Mouse (Mus musculus) layer of hippocampus, postnatal 14 days (tissue): ENCODE measurements around the gene Mgrn1. TPM values are rescaled to one million over a fixed set of nuclear protein-coding genes. Genes with fewer than 3 reads are reported as not detected.

Experiments
- DNase-seq, 2 experiments: peaks; one replicate each; pipeline ENCODE4 v3.0.0; 2021 to 2022; ENCODE audit warnings: low spot score in 2 of 2, mixed read lengths in 1 of 2
- total RNA-seq, 2 experiments: library from RNA; stranded (reverse); gene quantifications; 2 replicates each; pipeline ENCODE4 v1.2.3; 2021

Mgrn1 gene
- total RNA-seq, 2 experiments from 2014 or later = 190 to 194 TPM

DNA sequence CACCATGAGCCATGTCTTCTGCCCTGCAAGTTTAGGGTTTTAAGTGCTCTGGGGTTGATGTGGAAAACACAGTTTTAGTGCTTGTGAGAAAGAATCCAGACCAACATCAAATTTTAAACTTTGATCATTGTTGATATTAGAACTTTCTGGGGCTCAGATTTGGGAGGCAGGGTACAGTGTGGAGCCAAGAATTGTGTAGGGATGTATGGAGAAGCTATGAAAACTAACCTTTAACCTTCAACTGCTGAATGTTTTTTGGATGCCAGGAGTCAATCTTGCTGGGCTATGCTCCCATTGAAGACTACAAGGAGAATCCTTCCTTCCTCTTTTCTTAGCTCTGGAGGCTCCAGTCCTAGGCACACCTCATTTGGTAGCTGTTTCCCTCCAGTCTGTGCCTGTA, 20.5 kb downstream of the Mgrn1 start:
- no peak for DNase-seq

DNA sequence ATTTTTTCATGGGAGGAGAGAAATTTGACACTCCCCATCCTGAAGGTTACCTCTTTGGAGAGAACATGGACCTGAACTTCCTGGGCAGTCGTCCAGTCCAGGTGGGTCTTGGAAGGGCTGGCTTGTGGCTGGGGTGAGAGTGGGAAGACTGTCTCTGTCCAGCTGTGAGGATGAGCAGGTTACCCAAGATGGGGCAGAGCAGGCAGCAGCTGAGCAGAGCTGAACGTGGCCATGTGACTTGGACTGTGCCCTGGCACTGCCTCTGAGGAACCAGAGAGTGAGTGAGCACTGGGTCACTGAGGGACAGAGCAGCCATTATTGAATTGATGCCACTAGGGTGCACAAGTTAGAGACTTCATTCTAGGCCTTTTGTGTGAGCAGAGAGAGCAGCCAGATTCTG, 21.3 kb downstream of the Mgrn1 start:
- no peak for DNase-seq

DNA sequence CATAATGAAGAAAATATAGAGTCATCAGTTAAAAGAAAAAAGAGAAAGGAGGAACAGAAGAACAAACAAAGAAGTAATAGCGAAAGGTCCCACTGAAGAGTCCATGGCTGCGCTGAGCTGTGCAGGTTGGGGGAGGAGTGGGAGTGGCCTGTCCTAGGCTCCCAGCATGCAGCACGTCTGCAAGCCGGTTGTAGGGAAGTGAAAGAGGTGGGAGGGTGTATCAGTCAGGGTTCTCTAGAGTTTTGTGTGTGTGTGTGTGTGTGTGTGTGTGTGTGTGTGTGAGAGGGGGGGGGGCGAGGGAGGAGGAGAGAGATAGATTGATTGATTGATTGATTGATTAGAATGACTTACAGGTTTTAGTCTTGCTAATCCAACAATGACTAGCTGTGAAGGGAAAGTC, 21.9 kb downstream of the Mgrn1 start:
- no peak for DNase-seq

DNA sequence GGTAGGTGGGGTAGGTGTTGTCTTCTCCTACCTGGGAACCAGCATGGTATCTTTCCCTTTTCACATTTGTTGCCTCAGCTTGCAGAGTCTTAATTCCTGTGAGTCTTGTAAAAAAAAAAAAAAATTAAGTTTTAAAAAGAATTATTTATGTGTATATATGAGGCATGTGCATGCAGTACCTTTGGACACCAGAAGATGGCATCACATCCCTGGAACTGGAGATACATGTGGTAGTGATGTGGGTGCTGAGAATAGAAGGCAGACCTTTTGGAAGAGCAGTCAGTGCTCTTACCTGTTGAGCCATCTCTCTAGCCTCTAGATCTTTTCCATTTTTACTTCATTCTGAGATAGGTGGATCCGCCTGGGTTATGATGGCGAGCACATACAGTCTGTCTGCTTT, 23.7 kb downstream of the Mgrn1 start:
- no peak for DNase-seq

DNA sequence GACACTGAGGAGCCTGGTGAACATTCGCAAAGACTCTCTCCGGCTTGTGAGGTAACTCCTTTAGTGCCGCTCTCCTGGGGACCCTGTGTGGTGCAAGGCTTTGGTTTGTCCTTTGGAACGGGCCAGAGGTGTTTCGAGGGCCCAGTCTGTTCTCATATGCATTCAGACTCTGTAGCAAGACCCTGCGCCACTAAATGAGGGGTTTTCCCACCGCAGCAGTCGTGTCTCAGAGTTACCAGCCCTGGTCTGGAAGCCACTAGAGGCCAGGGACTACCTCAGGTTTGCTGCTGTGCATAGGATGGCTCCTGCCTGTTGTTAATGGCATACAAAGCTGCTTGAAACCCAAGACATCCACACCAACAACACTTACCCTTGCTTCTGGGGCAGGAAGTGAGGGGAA, 24.7 kb downstream of the Mgrn1 start:
- no peak for DNase-seq

DNA sequence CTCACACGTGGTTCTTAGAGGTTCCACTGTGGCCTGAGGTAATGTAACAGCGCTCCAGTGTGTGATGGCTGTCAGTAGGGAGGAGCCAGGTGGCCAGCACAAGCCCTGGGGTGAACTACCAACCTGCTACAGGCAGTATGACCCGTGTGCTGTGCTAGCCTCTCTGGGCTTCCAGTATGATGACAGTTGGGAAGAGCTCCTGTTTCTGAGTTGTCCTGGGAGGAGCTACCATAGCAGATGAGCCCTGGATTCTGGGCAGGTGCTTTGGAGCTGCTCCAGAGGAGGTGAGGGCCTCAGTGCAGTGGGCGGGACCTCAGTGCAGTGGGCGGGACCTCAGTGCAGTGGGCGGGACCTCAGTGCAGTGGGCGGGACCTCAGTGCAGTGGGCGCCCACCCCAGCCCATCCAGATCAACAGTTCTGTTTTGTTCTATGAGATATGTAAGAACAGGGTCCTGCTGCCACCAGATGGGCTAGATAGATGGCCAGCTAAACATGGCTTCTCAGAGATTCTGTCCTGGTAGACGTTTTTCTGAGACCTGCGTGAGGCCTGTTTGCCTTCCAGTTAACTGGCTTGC, 26.1 kb downstream of the Mgrn1 start:
- DNase-seq = no peak

DNA sequence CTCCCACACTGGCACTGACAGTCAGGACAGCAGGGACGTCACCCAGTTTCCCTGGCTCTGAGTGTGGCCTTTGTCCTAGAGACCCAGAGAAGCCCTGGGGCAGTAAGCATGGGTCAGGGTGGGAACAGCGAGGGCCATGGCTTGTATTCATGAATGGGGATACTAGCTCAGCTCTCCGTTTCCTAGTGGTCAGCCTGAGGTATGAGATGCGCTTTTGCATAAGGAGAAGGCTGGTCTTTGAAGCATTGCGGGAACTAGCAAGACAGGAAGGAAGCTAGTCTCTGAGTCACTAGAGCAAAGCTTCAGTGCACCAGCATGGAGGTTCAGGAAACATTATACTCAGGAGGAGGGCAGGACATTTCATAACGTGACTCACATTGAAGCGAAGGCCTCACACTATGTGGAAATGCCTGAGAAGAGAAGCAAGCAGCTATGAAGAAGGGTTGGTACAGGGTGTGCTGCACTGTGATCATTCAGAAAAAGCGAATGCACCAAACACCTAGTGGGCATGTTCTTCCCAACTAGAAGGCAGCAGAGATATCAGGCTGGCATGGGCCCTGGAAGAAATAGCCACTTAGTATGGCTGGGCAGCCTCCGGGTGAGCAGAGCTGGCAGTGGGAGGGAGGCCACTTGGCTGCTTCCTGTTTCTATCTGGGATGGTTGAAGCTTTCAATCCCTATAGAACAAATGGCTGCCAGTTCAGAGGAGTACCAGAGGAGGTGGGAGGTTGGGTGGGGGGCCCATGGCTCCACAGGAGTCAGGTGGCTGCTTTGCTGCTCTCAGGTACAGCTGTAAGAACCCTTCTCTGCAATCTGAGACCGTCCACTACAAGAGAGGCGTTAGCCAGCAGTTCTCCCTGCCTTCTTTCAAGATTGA, 27.1 kb downstream of the Mgrn1 start:
- no peak for DNase-seq

DNA sequence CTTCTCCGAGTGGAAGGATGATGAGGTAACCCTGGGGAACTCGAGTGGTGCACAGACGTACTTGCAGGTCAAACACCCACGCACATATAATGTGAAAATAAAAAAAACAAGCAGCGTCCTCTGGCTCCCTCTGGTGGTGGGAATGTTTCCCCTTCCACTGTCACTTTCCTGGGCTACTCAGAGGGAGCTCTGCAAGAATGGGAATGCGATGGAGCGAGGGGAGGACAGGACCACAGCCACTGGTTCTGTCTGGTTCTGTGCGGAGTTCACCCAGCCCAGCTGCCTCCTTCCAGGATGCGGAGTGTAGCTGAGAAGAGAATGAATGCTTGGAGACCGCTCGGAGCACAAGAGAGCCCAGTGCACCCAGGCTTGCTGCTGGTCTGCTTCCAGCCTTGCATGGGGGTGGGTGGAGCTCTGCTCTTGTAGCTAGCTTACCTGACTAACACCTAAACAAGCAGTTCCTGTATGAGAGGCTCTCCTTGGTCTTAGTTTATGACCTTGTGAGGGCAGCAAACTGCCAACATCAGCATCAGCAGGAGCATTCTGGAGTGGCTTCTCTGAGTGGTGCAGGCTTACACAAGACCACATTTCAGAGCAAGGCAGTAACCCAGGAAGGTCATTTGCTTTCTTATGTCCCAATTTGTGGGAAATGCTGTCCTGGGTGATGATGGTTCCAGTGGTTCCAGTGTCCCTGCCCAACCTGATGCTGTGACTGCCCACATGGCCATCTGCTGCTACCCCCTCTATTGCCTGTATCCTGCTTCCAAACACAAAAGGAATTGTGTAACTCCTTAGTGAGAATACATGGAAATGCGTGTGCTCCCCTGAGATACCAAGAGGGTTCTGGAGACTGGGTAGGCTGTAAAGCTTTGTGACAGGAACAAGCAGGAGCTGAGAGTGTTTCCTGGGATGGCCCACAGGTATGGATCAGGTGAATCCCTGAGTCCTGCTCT, 28.0 kb downstream of the Mgrn1 start:
- peak; percentile 88 for DNase-seq

DNA sequence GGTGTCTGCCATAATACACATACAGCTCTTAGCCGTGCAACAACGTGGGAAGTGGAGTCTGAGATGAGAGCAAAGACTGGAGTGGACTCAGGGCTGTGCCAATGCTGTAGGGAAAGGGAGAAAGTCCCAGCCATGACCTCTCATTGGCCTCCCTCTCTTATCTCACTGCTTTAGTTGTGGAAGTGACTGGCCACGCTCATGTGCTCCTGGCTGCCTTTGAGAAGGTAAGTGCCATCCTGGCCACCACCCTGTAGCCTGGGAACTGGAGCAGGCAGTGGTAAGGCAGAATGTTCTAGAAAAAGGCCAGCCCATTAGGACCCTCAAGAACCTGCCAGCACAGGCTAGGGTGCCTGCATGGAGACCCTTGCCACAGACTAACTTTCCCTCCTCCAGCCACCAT, 29.9 kb downstream of the Mgrn1 start:
- no peak for DNase-seq

DNA sequence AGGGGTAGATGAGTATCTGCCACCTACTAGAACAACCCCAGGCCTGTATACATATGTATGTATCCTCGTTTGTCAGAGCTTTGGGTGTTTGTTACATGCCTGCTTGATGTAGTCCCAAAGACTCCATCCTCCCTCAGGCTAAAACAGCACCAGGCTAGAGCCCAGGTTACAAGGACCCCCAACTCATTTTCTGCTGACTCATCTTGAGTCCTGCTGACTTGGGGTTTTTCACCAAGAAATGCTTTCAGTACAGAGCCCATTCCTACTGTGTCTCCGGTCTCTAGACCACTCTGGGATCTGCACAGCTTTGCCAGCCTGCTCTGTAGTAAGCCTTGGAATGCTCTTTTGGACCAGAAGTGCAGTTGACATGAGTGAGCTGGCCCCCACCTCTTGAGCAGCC, 30.6 kb downstream of the Mgrn1 start:
- no peak for DNase-seq

DNA sequence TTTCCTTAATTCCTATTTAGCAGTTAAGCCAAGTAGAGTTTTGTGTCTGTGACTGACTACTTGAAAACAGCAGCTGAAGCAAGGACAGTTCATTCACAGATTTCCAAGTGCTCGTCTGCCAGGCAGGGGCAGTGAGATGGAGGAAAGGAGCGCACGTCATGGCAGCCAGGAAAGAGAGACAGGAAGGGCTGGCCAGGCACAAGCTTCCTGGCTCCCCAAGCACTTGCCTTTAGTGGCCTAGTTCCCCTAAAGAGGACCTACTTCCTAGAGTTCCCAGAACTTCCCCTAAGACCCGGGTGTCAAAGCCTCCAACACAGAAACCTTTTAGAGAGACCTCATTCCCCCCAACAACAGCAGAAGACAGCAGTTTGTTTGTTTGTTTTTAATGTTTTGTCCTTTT, 34.5 kb downstream of the Mgrn1 start:
- DNase-seq = no peak

DNA sequence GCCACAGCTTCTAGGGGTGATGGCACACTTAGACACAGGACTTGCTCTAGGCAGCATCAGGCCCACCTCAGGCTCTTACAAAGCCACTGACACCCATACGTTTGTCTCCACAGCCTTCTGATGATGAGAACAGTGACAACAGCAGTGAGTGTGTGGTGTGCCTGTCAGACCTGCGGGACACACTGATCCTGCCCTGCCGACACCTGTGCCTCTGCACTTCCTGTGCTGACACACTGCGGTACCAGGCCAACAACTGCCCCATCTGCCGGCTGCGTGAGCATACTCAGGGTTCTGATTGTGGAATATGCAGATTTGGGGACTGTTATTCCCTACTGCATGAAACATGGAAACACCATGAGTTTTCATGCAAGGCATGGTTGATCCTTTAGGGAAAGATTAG, 36.4 kb downstream of the Mgrn1 start:
- DNase-seq = no peak

DNA sequence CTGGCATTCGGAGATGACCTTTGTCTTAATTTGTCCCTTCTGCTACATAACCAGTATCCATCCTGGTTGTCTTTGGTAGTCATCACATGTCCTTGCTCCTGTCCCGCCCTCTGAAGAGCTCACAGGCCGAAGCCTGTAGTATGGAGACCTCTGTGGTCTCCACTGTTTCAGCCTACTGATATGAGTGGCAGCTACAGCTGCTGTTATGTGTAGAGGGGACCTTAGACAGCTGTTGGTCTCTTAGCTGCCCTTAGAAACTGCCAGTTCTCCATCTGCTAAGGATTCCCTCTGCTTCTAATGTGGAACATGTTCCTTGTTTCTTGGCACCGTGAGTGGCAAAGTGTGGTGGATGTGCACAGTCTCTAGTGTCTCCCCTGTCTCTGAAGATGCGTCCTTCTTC, 37.9 kb downstream of the Mgrn1 start:
- DNase-seq = no peak

DNA sequence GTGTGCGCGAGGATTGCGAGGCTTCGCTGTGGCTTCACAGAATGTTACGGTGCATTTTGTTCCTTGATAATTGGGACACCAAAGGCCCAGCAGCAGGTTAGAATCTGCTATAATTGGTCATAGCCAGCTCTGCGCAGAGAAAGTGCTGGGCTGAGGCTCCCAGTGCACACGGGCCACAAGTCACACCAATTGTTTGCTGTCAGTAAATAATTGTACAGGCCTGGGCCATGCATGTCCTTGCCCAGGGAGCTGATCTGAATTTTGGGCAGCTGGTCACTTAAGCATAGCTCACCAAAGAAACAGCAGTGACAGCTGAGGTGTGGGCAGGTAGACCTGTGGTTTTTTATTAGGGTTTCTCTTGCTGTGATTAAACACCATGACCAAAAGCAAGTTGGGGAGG, 41.9 kb downstream of the Mgrn1 start:
- no peak for DNase-seq

DNA sequence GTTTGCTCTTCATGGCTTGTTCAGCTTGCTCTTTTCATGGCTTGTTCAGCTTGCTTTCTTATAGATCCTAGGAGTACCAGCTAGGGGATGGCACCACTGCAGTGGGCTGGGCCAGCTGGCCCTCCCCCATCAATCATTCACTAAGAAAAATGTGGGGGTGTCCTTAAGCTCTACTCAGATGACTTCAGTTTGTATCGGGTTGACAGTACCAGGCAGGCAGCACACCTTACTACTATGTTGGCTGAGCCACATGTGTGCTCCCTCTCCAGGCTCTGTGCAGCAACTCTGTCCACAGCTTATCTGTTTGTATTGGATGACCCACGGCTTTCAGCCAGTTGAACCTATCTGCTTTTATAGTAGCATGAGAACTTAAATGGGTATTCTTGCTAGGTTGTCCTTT, 42.4 kb downstream of the Mgrn1 start:
- DNase-seq = no peak

DNA sequence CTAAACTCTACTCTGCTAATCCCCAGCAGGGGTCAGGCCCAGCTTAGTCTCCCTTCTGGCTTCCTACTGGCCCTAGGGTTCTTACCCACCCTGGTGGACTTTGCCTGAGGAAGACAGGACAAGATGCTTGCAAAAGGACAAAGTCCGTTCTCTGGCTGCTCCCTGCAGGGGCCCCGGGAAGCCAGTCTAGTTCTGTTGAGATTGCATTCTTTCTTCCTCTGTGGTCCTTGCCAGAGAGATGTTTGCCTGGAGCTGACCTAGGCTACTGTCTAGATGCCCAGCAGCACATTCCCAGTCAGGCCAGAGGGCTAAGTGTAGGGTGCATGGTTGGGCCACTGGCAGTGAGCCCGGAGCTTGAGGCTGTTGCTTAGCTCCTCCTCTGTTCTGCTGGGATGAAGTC, 46.4 kb downstream of the Mgrn1 start:
- no peak for DNase-seq

DNA sequence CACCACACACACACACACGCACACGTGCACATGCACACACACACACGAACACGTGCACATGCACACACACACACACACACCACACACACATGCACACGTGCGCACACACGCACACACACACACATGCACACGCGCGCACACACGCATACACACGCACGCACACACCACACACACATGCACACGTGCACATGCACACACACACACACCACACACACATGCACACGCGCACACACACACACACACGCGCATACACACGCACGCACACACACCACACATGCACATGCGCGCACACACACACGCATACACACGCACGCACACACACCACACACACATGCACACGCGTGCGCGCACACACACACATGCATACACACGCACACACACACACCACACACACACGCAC, 49.4 kb downstream of the Mgrn1 start:
- no peak for DNase-seq

DNA sequence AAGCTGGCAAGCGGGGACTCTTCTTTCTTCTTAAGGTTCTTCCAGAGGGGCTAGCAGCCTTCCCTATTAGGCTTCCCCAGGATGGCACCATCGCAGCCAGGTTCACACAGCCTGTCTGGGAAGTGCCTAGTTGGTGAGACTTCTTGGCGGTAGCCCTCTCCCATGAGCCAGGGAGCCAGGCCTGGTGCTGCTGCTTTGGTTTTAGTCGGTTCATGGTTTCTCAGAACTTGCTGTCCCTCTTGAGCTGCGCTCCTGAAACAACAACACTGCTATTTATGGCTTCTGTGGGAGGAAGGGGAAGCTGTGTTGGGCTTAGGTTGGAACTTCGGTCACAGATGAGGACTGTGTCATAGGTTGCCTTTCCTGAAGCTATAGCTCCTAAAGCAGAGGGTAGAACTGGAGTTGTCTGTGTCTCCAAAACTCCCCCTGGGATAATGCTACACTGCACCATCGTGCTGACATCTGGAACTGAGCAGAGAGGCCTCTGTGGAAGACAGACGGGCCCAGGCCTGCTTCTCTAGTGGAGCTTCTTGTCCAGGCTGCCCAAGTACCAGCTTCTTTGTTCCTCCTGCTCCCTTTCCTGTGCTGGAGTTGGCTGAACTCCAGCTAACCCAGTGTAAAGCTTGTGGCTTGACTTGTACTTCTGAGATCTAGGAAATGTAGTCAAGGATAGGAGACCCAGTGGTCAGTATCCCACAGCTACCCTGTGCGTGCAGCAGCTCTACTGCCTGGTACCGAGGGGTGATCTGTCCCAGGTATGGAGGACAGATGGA, 50.1 kb downstream of the Mgrn1 start:
- no peak for DNase-seq

DNA sequence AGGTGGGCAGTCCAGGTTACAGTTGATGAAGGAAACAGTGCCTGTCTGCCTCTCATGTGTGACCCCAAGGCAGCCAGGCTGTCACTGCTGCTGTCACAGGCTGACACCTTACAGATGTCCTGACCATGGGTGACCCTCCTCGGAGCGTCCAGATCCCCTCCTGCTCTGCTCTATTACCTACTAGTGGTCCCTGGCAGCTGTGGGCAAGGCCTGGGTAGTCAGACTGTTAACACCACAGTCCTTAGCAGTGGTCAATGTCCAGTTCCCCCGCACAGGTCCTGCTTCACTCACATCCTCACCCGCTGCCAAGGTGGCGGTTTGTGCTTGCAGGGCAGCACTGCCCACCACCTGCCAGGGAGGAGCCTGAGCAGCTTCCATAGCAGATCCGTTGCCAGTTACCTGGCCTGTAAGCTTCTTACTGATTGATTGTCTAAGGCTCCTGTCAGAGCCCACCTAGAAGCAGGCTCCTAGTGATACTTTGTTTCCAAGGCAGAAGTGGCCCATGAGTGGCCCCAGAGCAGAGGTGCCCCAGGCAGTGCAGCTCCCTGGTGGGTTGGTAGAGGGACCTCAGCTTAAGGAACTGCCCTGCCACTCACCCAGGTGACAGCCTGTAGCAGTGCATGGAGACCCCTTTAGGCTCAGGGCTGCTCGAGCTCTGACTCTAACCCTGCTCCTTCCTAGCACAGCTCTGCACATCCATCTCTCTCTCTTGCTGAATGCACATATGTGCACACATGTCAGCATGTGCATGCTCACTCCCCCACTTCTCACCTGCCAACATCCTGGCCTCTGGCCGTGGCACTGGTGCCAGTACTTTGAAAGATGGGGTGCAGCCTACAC, 51.5 kb downstream of the Mgrn1 start:
- no peak for DNase-seq

DNA sequence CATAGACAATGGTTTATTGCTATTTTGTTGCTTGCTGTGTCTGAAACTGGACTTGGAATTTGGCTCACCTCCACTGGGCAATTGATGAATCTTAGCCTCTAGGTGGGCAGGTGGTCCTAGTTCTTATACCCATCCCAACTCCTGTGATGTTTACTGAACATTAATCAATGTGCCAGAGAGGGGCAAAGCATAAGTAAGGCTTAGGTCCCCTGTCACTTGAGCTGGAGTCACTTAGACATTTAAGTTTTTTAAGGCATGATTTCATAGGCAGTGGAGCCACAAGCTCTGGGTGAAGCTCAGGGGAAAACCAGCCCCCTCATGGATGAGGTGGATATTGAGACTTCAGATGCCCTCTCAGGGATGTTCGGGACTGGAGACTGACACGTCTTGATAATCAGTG, 52.4 kb downstream of the Mgrn1 start, which contains the start of gene Nudt16l1:
Gene Nudt16l1, plus strand, starts transcription at position 301 of the 400 bp plus-strand sequence.
- DNase-seq = no peak
